In the genomic region with DNA sequence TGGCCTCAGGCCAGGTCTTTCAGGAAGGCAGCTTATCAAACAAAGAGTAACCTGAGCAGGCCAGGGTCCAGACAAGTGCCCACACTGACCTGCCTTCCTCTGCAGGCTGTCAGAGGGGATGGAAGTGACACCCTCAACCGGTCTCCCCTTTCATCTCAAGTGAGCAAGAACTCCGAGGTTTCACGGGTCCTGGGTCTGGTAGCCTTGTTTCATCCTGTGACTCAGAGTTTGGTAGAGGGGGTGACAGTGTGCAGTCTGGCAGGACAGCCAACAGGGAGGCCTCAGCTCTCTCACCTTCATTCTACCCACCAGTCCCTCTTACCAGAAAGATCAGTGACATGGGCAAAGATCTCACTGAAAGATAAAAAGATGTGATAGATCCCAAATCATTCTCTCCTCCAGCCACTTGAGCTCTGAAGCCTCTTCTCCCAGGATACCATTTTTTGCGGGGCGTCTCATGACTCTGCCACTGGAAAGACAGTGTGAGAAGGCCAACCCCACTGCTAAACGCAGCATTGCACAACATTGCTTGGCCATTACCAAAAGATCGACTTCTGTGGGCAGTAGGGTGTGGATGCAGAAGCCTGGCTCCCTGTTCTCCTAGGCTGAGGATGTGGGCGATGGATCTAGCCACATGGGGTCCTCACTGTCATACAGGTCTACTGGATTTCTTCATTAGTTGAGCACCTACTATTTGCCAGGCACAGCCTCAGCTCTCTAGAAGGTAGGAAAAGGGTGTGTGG, we compare ENCODE assay signal across 7 mouse cellular contexts. TPM values are rescaled to one million over a fixed set of nuclear protein-coding genes. Genes with fewer than 3 reads are reported as not detected.
DNase-seq lines count a peak whose midpoint lies in the region; ATAC-seq and TF ChIP-seq lines count a peak whose summit lies in the region.

A gene (plus strand): TSS at position 571 of the 743 bp plus-strand sequence.

- peak within 1 kb of the TSS; percentile 50; the same call in 1 of the 2 replicates for H3K27ac ChIP-seq in thymus, adult 2 months (ENCODE audit: control insufficient read depth, insufficient read depth, low read length)
- peak within 1 kb of the TSS; percentile 75 for H3K27ac ChIP-seq in forebrain, embryonic 15.5 days (replicated peaks)
- peak within 1 kb of the TSS; percentile 85 for H3K27ac ChIP-seq in liver, embryonic 13.5 days

- H3K9ac ChIP-seq in forebrain, embryonic 15.5 days (replicated peaks): peak within 1 kb of the TSS; percentile 56
- H3K9ac ChIP-seq in liver, embryonic 13.5 days: peak within 1 kb of the TSS; percentile 78

- no peak for TF ChIP-seq POLR2A in thymus, adult 2 months (IDR thresholded peaks at IDR 0.05; ENCODE audit: control insufficient read depth, extremely low read depth, insufficient read depth, low read length, poor library complexity)

- no peak for ATAC-seq in forebrain, embryonic 15.5 days (replicated peaks)
- no peak for ATAC-seq in liver, embryonic 13.5 days (ENCODE audit: low read depth)
- no peak for ATAC-seq in cerebellum, adult (ENCODE audit: insufficient number of reproducible peaks, low FRiP score, low TSS enrichment)

- H3K4me2 ChIP-seq in forebrain, embryonic 15.5 days (replicated peaks): peak within 1 kb of the TSS; percentile 87
- peak within 1 kb of the TSS; percentile 93 for H3K4me2 ChIP-seq in liver, embryonic 13.5 days

- peaks cover 23% of the 10 kb centered on the region for H3K4me1 ChIP-seq in thymus, adult 2 months (replicated peaks; ENCODE audit: control insufficient read depth, insufficient read depth, low read length)
- H3K4me1 ChIP-seq in forebrain, embryonic 15.5 days: peaks cover 12% of the 10 kb centered on the region
- H3K4me1 ChIP-seq in liver, embryonic 13.5 days (replicated peaks): peaks cover 42% of the 10 kb centered on the region

- H3K36me3 ChIP-seq in thymus, adult 2 months (ENCODE audit: control insufficient read depth, insufficient read depth, low read length): no peaks in the 10 kb centered on the region
- no peaks in the 10 kb centered on the region for H3K36me3 ChIP-seq in forebrain, embryonic 15.5 days
- no peaks in the 10 kb centered on the region for H3K36me3 ChIP-seq in liver, embryonic 13.5 days

- 69% methylated on average over 8 of the region's 8 CpGs for WGBS in thymus, adult 2 months
- WGBS in forebrain, embryonic 15.5 days: 50% methylated on average over 8 of the region's 8 CpGs
- 39% methylated on average over 8 of the region's 8 CpGs for WGBS in liver, embryonic 13.5 days (ENCODE audit: insufficient replicate concordance)

- no peaks in the 10 kb centered on the region for H3K27me3 ChIP-seq in thymus, adult 2 months (ENCODE audit: control insufficient read depth, insufficient read depth, low read length)
- 0 out of 2 replicates have a peak, but pooled peaks cover 4% of the 10 kb centered on the region for H3K27me3 ChIP-seq in forebrain, embryonic 15.5 days
- H3K27me3 ChIP-seq in liver, embryonic 13.5 days: peaks cover 32% of the 10 kb centered on the region

- H3K9me3 ChIP-seq in forebrain, embryonic 15.5 days: no peaks in the 10 kb centered on the region
- H3K9me3 ChIP-seq in liver, embryonic 13.5 days (replicated peaks): no peaks in the 10 kb centered on the region

- H3K4me3 ChIP-seq in thymus, adult 2 months (ENCODE audit: control insufficient read depth, insufficient read depth, low read length): peak within 1 kb of the TSS; percentile 92
- peak within 1 kb of the TSS; percentile 70 for H3K4me3 ChIP-seq in forebrain, embryonic 15.5 days
- peak within 1 kb of the TSS; percentile 75 for H3K4me3 ChIP-seq in liver, embryonic 13.5 days (replicated peaks)

- TF ChIP-seq CTCF in thymus, adult 2 months (IDR thresholded peaks at IDR 0.05; ENCODE audit: borderline replicate concordance, control insufficient read depth, extremely low read depth, insufficient read depth, low read length, poor library complexity): no peak

- DNase-seq in thymus, adult 2 months: no peak
- no peak for DNase-seq in thymus, postnatal 0 days (ENCODE audit: low spot score)
- no peak for DNase-seq in liver, embryonic 13.5 days
- DNase-seq in retina, embryonic 14.5 days (ENCODE audit: low spot score): no peak
- DNase-seq in layer of hippocampus, adult 18-20 months (ENCODE audit: low spot score in 2 of 2): no peak

RNA-seq across cellular contexts. Expression of the gene that starts here (rescaled TPM):
- polyA plus RNA-seq in thymus, adult 2 months (2012; rRNA removed): 7.4 and 8.1 TPM in 2 replicates
- polyA plus RNA-seq in thymus, postnatal 0 days (2015; fragmentation: Nextera tagmentation; extraction: Ambion mirVana): 7.2 and 8.7 TPM in 2 replicates
- polyA plus RNA-seq in forebrain, embryonic 15.5 days (2015; fragmentation: Nextera tagmentation; extraction: Ambion mirVana): 0.79 and 0.97 TPM in 2 replicates
- 0.95 and 1.1 TPM in 2 replicates for polyA plus RNA-seq in liver, embryonic 13.5 days (2015; fragmentation: Nextera tagmentation; extraction: Ambion mirVana)
- total RNA-seq in layer of hippocampus, adult 18-20 months (2021): 1 to 10 TPM; 2.1 TPM
